Mouse (Mus musculus): ENCODE measurements around the gene Dytn. TPM values are rescaled to one million over a fixed set of nuclear protein-coding genes. Genes with fewer than 3 reads are reported as not detected.

Gene Dytn
- polyA plus RNA-seq (2012; rRNA removed) = not detected in 2 replicates

DNA sequence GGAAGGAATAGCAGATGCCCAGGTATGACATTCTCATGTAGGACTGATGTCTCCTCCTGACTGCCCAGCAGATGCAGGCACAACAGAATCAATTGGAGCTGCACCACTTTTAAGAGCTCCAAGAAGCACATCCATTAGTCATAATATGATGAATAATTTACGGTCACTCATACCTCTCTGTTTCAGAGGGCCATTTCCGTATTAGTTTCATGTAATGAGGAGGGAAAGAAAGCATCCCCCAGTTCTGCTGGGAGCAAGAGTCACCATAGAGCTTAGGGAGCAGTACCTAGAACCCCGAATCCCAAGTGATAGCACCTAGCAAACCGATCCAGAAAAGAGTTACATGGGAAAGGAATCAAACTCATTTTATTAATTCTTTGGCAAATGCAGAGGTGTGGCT is at the start of gene Dytn:
TSS of gene Dytn (minus strand) at position 101 of the 400 bp plus-strand sequence.

DNA sequence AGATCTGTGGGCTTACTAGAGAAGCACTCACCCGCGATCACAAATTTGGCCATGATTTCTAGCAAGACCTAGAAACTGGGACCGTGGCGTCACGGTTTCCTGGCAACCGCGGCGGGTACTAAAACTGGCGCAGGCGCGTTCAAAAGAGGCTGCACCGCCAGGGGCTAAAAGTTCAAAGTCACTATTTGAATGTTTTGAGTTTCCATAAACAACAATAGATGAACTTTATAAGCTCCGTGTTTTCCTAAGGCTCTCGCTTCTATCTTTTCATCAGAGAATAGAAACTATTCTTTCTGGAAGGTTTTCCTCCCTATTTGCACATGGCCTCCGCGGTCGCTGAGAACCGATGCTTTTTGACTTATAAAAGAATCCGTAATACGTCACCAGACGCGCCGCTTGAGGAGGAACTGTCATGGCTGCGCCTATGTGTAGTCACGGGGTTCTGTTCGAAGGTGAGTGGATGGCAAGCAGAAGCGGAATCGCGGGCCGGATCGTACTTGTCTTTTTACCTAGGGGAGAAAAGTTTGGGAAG is 43.6 kb upstream of the Dytn start, which contains the start of the genes Mdh1b and Fastkd2:
TSS of gene Mdh1b (minus strand) at position 79 of the 532 bp plus-strand sequence.
TSS of gene Fastkd2 (plus strand) at position 375 of the 532 bp plus-strand sequence.

DNA sequence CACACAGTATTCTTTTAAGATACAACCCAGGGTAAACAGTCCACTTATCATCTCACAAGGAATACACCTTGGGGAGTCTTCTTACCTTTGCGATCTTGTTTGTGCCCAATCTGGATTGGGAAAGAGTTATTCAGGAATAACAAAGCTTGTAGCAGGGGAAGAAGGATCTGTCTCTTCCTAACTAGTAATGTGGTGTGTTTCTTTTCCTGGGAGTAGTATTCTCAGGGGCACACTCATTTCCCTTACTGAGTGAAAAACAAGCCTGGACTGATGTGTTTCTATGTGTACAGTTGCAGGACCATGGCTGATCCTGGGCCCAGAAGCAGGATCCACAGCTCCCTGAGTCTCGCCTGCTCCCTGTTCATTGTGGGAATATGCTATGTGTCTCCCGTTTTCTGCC is 71.1 kb downstream of the Dytn start, which contains the start of gene Gm39653:
TSS of gene Gm39653 (plus strand) at position 301 of the 400 bp plus-strand sequence.

Other genes with a start within 250 kb of the Dytn start
- 3.1 and 4.0 TPM in 2 replicates for gene Adam23, start 241.0 kb downstream of the Dytn start, polyA plus RNA-seq (2012; rRNA removed)
- gene Gm39653, start 71.0 kb downstream of the Dytn start, polyA plus RNA-seq (2012; rRNA removed) = not detected in 2 replicates
- not detected in 2 replicates for gene Mdh1b, start 43.4 kb upstream of the Dytn start, polyA plus RNA-seq (2012; rRNA removed)
- 8.2 and 9.1 TPM in 2 replicates for gene Fastkd2, start 43.7 kb upstream of the Dytn start, polyA plus RNA-seq (2012; rRNA removed)
- gene 4933402D24Rik, start 82.3 kb upstream of the Dytn start, polyA plus RNA-seq (2012; rRNA removed) = not detected in 2 replicates